Mouse (Mus musculus): ENCODE data around the gene Ccn2.
A peak's percentile ranks its signal among the peaks of the same experiment; 100 is the strongest.

Ccn2 gene

GRCm38 (mm10) chr10:24595250-24596002 lies at the start of gene Ccn2:
Ccn2 (plus strand) TSS chr10:24595442.
- DNase-seq = peak; percentile 10

DNA sequence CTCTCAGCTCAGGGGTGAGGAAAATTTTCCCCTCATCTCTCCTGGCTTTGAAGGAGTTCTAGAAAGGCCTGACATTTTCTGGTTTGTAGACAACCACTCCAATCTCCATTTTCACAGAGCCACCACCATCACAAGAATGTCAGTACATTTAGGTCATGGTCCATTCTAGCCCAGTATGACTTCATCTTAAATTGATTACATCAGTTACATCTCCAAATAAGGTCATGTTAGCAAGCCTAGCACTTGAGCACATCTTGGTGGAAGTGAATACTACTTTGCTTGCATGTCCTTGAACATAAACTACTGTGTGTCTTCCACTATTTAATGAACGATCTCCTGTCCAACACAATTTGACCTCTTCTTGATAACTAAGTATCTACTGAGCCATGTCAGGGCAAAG lies 42.4 kb upstream of the Ccn2 start:
- DNase-seq = no peak

DNA sequence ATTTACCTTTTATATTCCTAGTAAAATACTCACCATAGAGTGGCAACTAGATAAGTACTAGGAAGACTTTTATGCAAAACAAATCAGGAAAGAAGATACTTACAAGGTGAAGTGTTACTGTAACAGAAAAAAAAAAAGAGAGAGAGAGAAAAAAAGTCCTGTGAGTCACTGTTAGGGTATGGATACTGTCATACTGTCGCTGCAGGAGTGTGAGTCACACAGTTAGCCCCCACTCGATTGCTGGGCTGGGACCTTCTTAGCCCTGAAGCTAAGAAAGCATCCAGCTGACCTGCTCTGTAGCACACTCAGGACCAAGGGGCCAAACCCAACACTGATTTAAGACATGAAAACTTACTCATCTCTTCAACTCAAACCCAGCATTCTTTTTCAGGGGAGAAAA lies 41.2 kb upstream of the Ccn2 start:
- DNase-seq = no peak

DNA sequence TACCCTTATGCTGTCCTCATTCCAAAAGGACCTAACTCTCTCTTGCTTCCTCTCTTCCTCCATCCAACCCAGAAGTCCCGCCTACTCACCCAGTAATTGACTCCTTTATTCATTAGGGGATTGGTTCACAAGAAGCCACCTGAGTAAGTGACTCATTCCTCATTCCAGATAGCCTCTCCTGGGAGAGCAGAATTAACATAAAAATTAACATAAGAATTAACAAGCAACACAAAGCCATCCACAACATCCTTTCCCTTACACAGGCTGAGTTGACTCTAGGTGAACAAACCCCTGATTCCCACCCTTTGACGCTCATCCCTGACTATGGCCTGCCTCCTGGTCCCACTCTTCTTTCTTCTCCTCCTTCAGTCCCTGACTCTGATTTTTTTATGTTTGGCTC lies 36.9 kb upstream of the Ccn2 start:
- no peak for DNase-seq

GRCm38 (mm10) chr10:24569691-24570420 lies 25.4 kb upstream of the Ccn2 start:
- DNase-seq = no peak

GRCm38 (mm10) chr10:24572044-24572960 lies 22.9 kb upstream of the Ccn2 start:
- no peak for DNase-seq

DNA sequence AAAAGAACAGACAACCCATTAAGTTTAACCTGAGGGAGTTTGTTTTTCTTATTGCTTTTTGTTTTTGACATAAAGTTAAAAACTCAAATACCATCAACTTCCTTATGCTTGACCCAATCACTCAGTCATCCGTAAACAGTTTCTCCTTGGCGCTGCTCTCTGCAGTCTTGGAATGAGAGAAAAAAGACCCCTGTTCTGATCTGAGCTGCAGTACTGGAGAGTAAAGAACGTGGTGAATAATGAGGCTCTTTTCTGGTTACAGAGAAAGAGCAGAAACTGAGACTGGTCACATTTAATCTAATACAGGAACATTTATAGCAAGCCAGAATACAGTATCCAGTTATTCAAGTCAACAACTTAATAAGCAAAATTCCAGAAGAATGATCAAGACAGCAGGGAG lies 21.8 kb upstream of the Ccn2 start:
- no peak for DNase-seq

GRCm38 (mm10) chr10:24581076-24581475 lies 14.2 kb upstream of the Ccn2 start:
- no peak for DNase-seq

- DNase-seq = no peak
Observed at GRCm38 (mm10) chr10:24588824-24589223, 6.4 kb upstream of the Ccn2 start.

GRCm38 (mm10) chr10:24589238-24589637 lies 6.0 kb upstream of the Ccn2 start:
- DNase-seq = no peak

GRCm38 (mm10) chr10:24590546-24590945 lies 4.7 kb upstream of the Ccn2 start:
- DNase-seq = no peak

- peak; percentile 51 for DNase-seq
Observed at GRCm38 (mm10) chr10:24591136-24591535, 4.1 kb upstream of the Ccn2 start.

- no peak for DNase-seq
Observed at GRCm38 (mm10) chr10:24591741-24592140, 3.5 kb upstream of the Ccn2 start.

GRCm38 (mm10) chr10:24592318-24592717 lies 2.9 kb upstream of the Ccn2 start:
- no peak for DNase-seq

- DNase-seq = no peak
Observed at GRCm38 (mm10) chr10:24592969-24593368, 2.3 kb upstream of the Ccn2 start.

DNA sequence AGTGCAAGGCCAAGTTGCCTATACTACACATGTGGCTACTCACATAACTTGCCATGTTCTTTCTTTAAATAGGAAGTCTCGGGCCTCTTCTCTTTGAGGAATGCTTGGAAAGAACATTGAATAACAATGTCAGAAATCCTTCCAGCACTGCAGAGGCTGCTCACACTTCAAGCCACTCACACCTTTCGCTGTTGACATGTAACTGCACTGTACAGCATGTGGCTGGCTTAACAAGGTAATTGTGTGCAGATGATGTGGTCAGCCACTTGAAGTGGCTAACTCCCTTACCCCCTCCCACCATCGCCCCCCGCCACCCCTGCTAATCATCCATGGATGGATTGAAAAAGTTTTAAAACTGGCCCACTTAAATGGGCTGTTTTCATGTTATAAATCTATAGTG lies 1.7 kb upstream of the Ccn2 start:
- DNase-seq = no peak

GRCm38 (mm10) chr10:24596003-24596868 lies 994 bp downstream of the Ccn2 start:
- no peak for DNase-seq

DNA sequence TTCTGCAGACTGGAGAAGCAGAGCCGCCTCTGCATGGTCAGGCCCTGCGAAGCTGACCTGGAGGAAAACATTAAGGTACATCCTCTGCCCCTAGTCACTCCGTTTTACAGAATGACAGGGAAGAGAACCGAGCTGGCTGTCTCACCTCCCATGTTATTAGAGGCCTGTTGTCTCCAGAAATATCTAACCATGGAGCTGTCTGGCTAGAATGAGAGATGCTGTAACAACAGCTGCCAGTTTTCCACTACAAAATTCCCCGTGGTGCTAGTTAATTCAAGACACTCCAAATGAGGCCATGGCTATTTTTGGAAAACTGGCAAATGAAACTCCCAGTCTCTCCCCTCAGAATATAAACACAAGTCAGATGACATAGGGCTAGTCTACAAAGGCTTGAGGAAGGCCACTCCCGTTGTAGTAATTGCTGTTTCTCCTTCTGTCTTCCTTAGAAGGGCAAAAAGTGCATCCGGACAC lies 1.7 kb downstream of the Ccn2 start:
- no peak for DNase-seq

DNA sequence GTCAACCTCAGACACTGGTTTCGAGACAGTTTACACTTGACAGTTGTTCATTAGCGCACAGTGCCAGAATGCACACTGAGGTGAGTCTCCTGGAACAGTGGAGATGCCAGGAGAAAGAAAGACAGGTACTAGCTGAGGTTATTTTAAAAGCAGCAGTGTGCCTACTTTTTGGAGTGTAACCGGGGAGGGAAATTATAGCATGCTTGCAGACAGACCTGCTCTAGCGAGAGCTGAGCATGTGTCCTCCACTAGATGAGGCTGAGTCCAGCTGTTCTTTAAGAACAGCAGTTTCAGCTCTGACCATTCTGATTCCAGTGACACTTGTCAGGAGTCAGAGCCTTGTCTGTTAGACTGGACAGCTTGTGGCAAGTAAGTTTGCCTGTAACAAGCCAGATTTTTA lies 2.5 kb downstream of the Ccn2 start:
- no peak for DNase-seq

- DNase-seq = no peak
Observed at GRCm38 (mm10) chr10:24598693-24599092, 3.5 kb downstream of the Ccn2 start.

- DNase-seq = no peak
Observed at GRCm38 (mm10) chr10:24599802-24600201, 4.6 kb downstream of the Ccn2 start.

DNA sequence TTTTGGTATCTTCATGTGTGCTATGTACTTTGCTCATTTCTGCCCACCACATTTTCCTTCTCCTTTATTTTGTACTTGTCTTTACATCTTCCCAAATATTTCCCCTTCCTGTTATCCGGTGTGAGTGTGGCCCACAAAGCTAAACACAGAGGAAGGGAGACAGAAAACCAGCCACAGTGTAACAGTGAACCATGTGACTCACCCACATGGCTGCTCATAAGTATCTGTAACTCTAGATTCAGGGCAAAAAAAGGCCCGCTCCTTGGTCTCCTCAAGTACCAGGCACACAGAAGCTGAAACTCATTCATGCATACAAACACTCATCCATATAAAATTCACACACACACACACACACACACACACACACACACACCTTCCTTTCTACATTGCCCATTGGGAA lies 7.8 kb downstream of the Ccn2 start:
- no peak for DNase-seq

Measured in layer of hippocampus, adult 9-11 months (tissue).